Mouse (Mus musculus) retina, postnatal 1 day (tissue): ENCODE measurements at regions not wholly inside any gene's neighbourhood (a gene's known extent, or its start where the extent isn't known, plus 50 kb on each side); places are given as distances from the start of the nearest gene placed in this dataset.

ENCODE experiments used
- DNase-seq: peaks from one replicate; pipeline ENCODE4 v3.0.0-alpha.2; 2012

GRCm38 (mm10) chr5:85177787-85178186 lies 760.6 kb upstream of the Epha5 start:
- peak; percentile 62 for DNase-seq

GRCm38 (mm10) chr5:85173899-85174298 lies 756.7 kb upstream of the Epha5 start:
- no peak for DNase-seq

- DNase-seq = no peak
Measured at GRCm38 (mm10) chr5:85155858-85156257, 738.7 kb upstream of the Epha5 start.

GRCm38 (mm10) chr5:85155213-85155612 lies 738.0 kb upstream of the Epha5 start:
- DNase-seq = no peak
